Mouse (Mus musculus) forebrain, embryonic 12.5 days (tissue): ENCODE results near the gene 5730596B20Rik. TPM values are rescaled to one million over a fixed set of nuclear protein-coding genes. Genes with fewer than 3 reads are reported as not detected.

ENCODE experiments used
- ATAC-seq: fragments of 200-750 bp; cut with Nextera tagmentation; 2 replicates; pipeline ENCODE4 v1.8.0; 2017; ENCODE audit warnings: moderate TSS enrichment; ENCODE audit not compliant: low FRiP score
- H3K27ac ChIP-seq: fragments of 300-500 bp; sonication (generic); 2 replicates; pipeline ENCODE4 v1.5.1; 2016; ENCODE audit warnings: mild to moderate bottlenecking
- H3K27me3 ChIP-seq: fragments of 300-500 bp; sonication (generic); 2 replicates; pipeline ENCODE4 v1.6.1; 2016; ENCODE audit warnings: mild to moderate bottlenecking
- H3K36me3 ChIP-seq: fragments of 300-500 bp; sonication (generic); replicated peaks from 2 replicates; pipeline ENCODE4 v1.6.1; 2016; ENCODE audit warnings: mild to moderate bottlenecking
- H3K4me1 ChIP-seq: fragments of 300-500 bp; sonication (generic); 2 replicates; pipeline ENCODE4 v1.6.1; 2016
- H3K4me2 ChIP-seq: fragments of 300-500 bp; sonication (generic); 2 replicates; pipeline ENCODE4 v1.6.1; 2016; ENCODE audit warnings: mild to moderate bottlenecking, moderate library complexity
- H3K4me3 ChIP-seq: fragments of 300-500 bp; sonication (generic); replicated peaks from 2 replicates; pipeline ENCODE4 v1.5.1; 2016; ENCODE audit warnings: mild to moderate bottlenecking
- H3K9ac ChIP-seq: fragments of 300-500 bp; sonication (generic); 2 replicates; pipeline ENCODE4 v1.6.1; 2016; ENCODE audit warnings: mild to moderate bottlenecking
- H3K9me3 ChIP-seq: fragments of 300-500 bp; sonication (generic); 2 replicates; pipeline ENCODE4 v1.6.1; 2016
- WGBS: fragments of 180-500 bp; shearing (Covaris S2); methylation state at CpG from one replicate; pipeline ENCODE4 v1.1.7; 2016; 5-methylcytosine and 5-hydroxymethylcytosine counted together
- polyA plus RNA-seq: library from polyadenylated mRNA; unstranded; fragments of >200 nt; fragmentation: Nextera tagmentation; extraction: Ambion mirVana; gene quantifications from 2 replicates; pipeline ENCODE4 v1.2.1, GENCODE M21; 2016

Gene 5730596B20Rik
- polyA plus RNA-seq, 1 experiment from 2014 or later: not detected

- ATAC-seq: peak; percentile 9; the same call in 1 of the 2 replicates
- Histone ChIP-seq H3K4me1 (peaks cover 11% of the 10 kb centered on the region), H3K27me3 (peaks cover 99% of the 10 kb centered on the region), H3K36me3 (no peaks in the 10 kb centered on the region), H3K9me3 (no peaks in the 10 kb centered on the region), H3K4me2 (peak overlapping the region; percentile 61), H3K9ac (no peak overlapping the region), H3K4me3 (peak overlapping the region; percentile 39), H3K27ac (no peak overlapping the region)
- 7% methylated on average over 21 of the region's 21 CpGs for WGBS
These were observed 44.8 kb downstream of the 5730596B20Rik start for GRCm38 (mm10) chr6:52221993-52222685.

GRCm38 (mm10) chr6:52222729-52223128 lies 45.4 kb downstream of the 5730596B20Rik start:
- peaks cover 7% of the 10 kb centered on the region; the same call in 1 of the 2 replicates for H3K4me1 ChIP-seq
- no peaks in the 10 kb centered on the region for H3K36me3 ChIP-seq
- H3K4me2 ChIP-seq: no peak overlapping the region
- WGBS: 9% methylated on average over 13 of the region's 13 CpGs
- no peak overlapping the region for H3K27ac ChIP-seq
- H3K27me3 ChIP-seq: peaks cover 99% of the 10 kb centered on the region
- no peaks in the 10 kb centered on the region for H3K9me3 ChIP-seq
- ATAC-seq: no peak
- no peak overlapping the region for H3K4me3 ChIP-seq
- H3K9ac ChIP-seq: no peak overlapping the region

- Histone ChIP-seq H3K4me3 (no peak overlapping the region), H3K9me3 (no peaks in the 10 kb centered on the region), H3K36me3 (no peaks in the 10 kb centered on the region), H3K27ac (no peak overlapping the region), H3K4me2 (no peak overlapping the region), H3K4me1 (peaks cover 7% of the 10 kb centered on the region; the same call in 1 of the 2 replicates), H3K27me3 (peaks cover 97% of the 10 kb centered on the region), H3K9ac (no peak overlapping the region)
- WGBS: 1% methylated on average over 23 of the region's 24 CpGs
- no peak for ATAC-seq
These were observed 46.9 kb downstream of the 5730596B20Rik start for GRCm38 (mm10) chr6:52223939-52224760.

- H3K4me2 ChIP-seq: no peak overlapping the region
- no peaks in the 10 kb centered on the region for H3K36me3 ChIP-seq
- H3K27me3 ChIP-seq: peaks cover 97% of the 10 kb centered on the region
- H3K9me3 ChIP-seq: no peaks in the 10 kb centered on the region
- peaks cover 7% of the 10 kb centered on the region; the same call in 1 of the 2 replicates for H3K4me1 ChIP-seq
- 2% methylated on average over 36 of the region's 36 CpGs for WGBS
- no peak overlapping the region for H3K27ac ChIP-seq
- no peak overlapping the region for H3K4me3 ChIP-seq
- H3K9ac ChIP-seq: no peak overlapping the region
- ATAC-seq: no peak
These were observed 47.8 kb downstream of the 5730596B20Rik start for GRCm38 (mm10) chr6:52224895-52225611.

GRCm38 (mm10) chr6:52225612-52226568 lies 48.6 kb downstream of the 5730596B20Rik start:
- H3K36me3 ChIP-seq: no peaks in the 10 kb centered on the region
- H3K27me3 ChIP-seq: peaks cover 97% of the 10 kb centered on the region
- H3K4me3 ChIP-seq: 0 out of 2 replicates have a peak overlapping the region, but pooled peaks have one; percentile 8
- H3K4me2 ChIP-seq: no peak overlapping the region
- no peaks in the 10 kb centered on the region for H3K9me3 ChIP-seq
- H3K27ac ChIP-seq: no peak overlapping the region
- H3K4me1 ChIP-seq: peaks cover 7% of the 10 kb centered on the region; the same call in 1 of the 2 replicates
- 3% methylated on average over 69 of the region's 69 CpGs for WGBS
- H3K9ac ChIP-seq: no peak overlapping the region
- no peak for ATAC-seq

GRCm38 (mm10) chr6:52226569-52227257 lies 49.4 kb downstream of the 5730596B20Rik start:
- peaks cover 2% of the 10 kb centered on the region; the same call in 1 of the 2 replicates for H3K4me1 ChIP-seq
- H3K9me3 ChIP-seq: no peaks in the 10 kb centered on the region
- H3K4me2 ChIP-seq: no peak overlapping the region
- H3K9ac ChIP-seq: no peak overlapping the region
- ATAC-seq: no peak
- 3% methylated on average over 26 of the region's 26 CpGs for WGBS
- peaks cover 93% of the 10 kb centered on the region for H3K27me3 ChIP-seq
- no peaks in the 10 kb centered on the region for H3K36me3 ChIP-seq
- H3K4me3 ChIP-seq: no peak overlapping the region
- no peak overlapping the region for H3K27ac ChIP-seq

GRCm38 (mm10) chr6:52227470-52228222 lies 50.3 kb downstream of the 5730596B20Rik start:
- Histone ChIP-seq H3K36me3 (no peaks in the 10 kb centered on the region), H3K9ac (no peak overlapping the region), H3K27ac (no peak overlapping the region), H3K4me3 (no peak overlapping the region), H3K9me3 (no peaks in the 10 kb centered on the region), H3K4me2 (no peak overlapping the region), H3K4me1 (no peaks in the 10 kb centered on the region), H3K27me3 (peaks cover 93% of the 10 kb centered on the region)
- ATAC-seq: no peak
- WGBS: 3% methylated on average over 11 of the region's 11 CpGs

GRCm38 (mm10) chr6:52228475-52229465 lies 51.5 kb downstream of the 5730596B20Rik start:
- no peaks in the 10 kb centered on the region for H3K4me1 ChIP-seq
- H3K9ac ChIP-seq: no peak overlapping the region
- no peaks in the 10 kb centered on the region for H3K36me3 ChIP-seq
- H3K27me3 ChIP-seq: peaks cover 94% of the 10 kb centered on the region
- WGBS: 1% methylated on average over 38 of the region's 38 CpGs
- no peak overlapping the region for H3K27ac ChIP-seq
- ATAC-seq: no peak
- no peak overlapping the region for H3K4me3 ChIP-seq
- H3K9me3 ChIP-seq: no peaks in the 10 kb centered on the region
- no peak overlapping the region for H3K4me2 ChIP-seq

GRCm38 (mm10) chr6:52229558-52230416 lies 52.5 kb downstream of the 5730596B20Rik start:
- no peaks in the 10 kb centered on the region for H3K4me1 ChIP-seq
- no peak overlapping the region for H3K9ac ChIP-seq
- no peaks in the 10 kb centered on the region for H3K36me3 ChIP-seq
- H3K27ac ChIP-seq: no peak overlapping the region
- H3K4me2 ChIP-seq: no peak overlapping the region
- no peak overlapping the region for H3K4me3 ChIP-seq
- no peaks in the 10 kb centered on the region for H3K9me3 ChIP-seq
- under 1% methylated on average over 44 of the region's 44 CpGs for WGBS
- H3K27me3 ChIP-seq: peaks cover 94% of the 10 kb centered on the region
- ATAC-seq: no peak
